Mouse (Mus musculus): ENCODE measurements around the gene Nudt15.

Gene Nudt15

DNA sequence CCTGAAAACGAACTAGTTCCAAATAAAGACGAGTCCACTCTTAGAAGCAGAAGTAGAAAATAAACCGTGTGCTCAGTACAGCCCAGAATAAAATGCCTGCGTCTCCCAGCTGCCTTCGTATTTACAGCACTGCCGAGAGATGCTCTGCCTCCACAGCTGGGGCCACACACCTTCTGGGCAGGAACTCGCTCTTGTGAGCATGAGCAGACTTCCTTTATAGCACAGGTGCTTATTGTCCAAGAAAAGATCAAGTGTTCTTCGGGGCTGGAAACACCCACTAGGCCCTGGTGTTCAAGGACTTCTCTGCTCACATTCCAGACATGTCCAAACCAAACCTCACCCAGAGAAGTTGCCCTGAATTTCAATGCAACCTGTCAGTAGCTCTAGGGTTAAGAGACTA is 77.4 kb downstream of the Nudt15 start:
- peak; percentile 30 for DNase-seq

GRCm38 (mm10) chr14:73469506-73469905 is 78.5 kb downstream of the Nudt15 start:
- no peak for DNase-seq
